Mouse (Mus musculus): ENCODE measurements around the gene Peli1.
"Not testable (repeated sequence)": the region's sequence is repeated elsewhere in the genome, so short reads cannot be mapped to it uniquely, and the experiment has no call there.

Gene Peli1

DNA sequence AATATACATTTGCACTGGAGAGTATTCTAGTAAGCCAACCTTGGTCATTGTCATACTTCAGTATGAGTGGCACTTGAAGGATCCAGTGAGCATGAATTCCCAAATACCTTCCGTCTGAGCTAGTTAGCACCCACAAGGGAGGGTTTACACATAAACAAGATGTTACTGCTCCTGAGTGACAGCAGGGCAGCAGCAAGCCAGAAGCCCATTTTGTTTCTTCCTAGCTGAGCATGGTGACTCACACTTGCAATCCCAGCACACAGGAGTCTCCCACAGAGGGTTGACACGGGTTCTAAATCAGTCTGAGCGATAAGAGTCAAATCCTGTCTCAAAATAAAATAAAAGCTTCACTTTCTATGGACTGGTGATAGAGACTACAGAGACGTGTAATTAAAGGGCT lies 66.5 kb downstream of the Peli1 start:
- no peak for DNase-seq

DNA sequence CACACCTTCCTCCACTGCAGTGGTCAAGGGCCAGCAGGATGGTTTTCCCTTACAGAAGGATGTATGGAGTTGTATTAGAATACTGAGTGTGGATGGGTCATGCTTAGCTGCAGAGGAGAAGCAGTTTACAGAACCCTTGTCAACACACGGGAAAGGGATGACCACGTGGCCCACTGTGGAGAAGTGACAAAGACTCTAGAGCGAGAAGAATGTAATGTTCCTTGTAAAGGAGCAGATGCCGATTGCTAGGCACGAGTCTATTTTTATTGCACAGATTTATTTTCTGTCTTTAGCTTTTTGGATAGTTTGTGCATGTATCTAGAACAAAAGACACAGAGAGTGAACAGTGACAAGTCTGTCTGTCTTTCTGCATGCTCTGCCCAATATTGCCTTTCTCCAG lies 71.0 kb downstream of the Peli1 start:
- DNase-seq: peak; percentile 57

DNA sequence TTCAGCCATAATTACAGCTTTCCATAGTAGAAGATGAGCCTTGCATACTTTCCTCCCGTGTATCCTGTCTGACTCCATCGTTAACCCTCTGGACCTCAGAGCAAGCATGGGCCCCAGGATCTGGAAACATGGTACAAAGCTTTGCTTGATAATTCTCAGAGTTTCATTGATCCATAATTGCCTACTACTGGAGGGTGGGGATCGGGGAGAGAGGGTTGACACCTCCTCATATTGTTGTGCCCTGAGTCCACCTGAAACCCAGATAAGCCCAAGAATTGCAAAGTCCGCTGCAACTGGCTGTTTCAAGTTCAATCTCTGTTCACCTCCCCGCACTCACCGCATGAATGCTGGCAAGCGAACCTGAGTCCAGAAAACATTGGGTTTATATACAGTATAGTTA lies 72.1 kb downstream of the Peli1 start:
- no peak for DNase-seq

DNA sequence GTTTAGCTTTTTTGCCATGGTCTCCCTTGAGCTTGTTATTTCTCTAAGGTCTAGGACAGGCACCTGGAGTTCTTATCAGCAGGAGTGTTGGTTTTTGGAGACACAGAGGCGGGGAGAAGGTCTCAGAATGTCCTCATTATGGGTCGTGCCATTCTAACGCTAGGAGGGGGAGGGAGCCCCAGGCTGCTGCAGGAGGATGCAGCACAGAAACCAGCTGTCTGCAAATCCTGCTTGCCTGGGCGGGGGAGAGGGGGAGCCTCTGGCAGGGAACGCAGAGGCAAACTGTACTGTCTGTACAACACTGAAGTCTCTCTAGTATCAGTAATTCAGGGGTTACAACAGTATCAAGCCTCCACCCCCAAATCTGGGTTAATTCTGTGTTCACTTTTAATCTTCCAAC lies 72.6 kb downstream of the Peli1 start:
- peak; percentile 38 for DNase-seq

DNA sequence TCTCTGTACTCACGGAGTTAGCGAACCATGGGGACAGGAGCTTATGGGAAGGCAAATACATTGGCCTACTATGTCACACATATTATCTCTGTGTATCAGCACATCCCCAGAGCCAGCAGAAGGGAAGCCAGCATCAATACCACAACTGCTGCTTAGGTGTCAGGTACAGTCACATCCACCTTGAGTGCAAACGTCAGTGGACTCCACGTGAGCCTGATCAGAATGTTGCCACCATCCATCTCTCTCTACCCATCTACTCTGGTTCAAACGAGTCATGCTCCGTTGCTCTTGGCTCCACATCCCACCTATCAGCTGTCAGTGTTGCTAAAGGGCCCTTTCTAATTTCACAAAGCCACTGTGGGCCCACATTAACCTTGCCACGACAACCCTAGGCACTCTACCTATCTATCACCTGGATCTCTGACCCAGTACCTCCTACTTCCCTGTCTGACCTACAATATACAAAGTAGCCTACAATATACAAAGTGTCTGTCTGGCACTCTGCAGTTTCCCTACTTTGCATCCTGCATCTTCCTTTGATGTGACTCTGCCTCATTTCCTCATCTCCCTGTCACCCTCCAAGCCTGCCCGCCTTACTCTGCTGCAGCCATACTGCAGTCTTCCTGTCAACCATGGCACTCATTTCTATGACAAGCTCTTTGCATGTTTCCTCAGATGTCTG lies 73.4 kb downstream of the Peli1 start:
- no peak for DNase-seq

DNA sequence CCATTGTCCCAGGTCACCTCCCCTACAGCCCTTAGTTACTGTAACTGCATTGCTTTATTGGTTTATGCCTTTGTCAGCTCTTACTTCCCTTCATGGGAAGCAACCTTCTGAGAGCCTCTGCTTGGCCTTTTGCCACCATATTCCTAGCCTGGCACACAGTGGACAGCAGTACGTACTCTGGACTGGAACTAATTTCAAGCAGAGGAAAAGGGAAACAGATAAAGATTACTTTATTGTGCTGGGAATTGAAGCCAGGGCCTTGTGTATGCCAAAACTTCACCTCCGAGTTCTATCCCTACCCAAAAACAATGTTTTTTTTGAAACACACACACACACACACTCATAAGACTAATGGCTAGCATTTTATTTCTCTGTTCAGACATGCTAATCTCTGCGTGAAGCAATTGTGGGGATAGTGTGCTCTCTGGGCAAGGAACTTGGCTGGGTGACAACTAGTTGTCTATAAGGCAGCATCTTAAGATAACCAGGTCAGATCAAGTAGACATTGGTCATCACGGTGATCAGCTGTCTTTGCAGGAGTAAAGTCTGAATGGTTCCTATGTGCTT lies 74.0 kb downstream of the Peli1 start:
- no peak for DNase-seq

DNA sequence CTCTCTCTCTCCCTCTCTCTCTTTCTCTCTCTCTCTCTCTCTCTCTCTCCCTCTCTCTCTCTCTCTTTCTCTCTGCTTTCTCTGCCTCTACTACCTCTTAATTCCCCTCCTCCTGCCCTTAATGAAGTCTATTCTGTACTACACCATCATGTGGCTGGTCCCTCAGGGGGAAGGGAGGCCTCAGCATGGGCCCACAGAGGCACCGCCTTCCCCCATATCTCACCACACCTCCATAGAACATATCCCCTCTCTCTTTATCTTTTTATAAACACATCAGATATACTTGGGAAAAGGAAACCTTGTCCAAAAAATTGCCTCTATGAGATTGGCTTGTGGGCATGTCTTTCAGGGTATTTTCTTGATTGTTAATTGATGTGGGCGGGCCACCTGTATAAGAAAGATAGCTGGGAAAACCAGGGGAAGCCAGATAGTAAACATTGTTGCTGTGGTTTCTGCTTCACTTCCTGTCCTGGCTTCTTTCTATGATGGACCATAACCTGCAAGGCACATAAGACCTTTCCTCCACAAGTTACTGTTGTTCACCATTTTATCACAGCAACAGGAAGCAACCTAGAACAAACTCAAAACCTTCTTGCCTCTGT lies 75.5 kb downstream of the Peli1 start:
- no peak for DNase-seq

DNA sequence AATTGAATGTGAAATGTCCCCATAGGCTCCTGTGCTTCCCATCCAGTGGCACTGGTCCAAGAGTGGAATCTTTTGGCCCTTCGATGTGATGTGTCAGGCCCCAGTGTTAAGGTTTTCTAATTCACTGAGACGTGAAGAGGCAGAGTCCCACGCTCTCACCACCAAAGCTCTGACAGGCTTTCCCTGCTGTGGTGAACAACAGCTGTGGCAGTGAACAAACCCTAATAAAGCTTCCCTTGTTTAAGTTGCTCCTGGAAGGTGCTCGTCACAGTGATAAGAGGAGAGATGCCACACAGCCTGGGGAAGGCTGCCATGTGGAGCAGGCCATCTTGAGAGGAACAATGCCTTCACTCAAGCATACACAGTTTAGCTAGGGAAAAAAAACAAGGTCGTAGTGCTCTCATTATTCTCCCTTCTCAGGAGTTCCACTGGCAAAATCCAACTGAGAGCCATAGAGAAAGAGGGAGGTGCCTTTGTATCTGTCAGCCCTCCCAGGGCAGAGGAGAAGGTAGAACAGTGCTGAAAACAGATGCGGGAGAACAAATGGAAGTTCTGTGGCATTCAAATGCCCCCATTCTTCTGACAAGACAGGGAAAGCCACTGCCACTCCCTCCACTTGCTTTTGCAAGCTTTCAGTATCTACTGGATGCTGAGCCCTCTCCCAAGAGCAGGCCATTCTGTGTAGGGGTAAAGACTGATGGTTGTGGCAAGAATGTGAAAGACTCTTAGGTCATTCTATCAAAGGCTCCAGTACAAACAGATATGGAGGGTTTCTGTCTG lies 77.9 kb downstream of the Peli1 start:
- DNase-seq: no peak

DNA sequence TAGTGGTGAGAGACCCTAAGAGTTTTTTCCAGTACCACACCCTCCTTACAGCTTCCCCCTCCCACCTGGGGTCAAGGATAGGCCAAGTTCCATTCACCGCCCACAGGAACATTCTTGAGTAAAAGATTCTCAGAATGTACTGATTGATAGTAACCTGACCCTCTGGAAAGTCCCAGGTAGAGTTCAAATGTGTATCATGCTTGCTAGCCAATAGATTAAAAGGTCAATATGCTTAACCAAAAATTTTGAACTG lies 78.4 kb downstream of the Peli1 start:
- DNase-seq: not testable (repeated sequence)

DNA sequence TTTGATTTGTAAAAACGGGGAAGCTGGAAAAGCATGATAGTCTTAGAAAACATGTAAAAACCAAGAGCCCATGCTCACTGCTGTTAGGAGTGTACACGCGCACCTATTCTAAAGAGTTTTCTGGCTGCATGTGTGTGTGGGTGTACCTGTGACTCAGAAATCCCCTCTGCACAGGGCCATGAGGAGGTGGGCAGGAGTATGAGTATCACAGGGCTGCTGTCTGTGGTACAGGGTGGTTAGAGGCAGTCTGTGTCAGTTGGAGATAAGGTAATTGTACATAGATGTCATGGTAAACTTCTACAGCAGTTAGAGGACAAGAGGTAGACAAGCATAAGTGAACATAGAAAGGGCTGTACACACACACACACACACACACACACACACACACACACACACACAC lies 81.2 kb downstream of the Peli1 start:
- DNase-seq: no peak

DNA sequence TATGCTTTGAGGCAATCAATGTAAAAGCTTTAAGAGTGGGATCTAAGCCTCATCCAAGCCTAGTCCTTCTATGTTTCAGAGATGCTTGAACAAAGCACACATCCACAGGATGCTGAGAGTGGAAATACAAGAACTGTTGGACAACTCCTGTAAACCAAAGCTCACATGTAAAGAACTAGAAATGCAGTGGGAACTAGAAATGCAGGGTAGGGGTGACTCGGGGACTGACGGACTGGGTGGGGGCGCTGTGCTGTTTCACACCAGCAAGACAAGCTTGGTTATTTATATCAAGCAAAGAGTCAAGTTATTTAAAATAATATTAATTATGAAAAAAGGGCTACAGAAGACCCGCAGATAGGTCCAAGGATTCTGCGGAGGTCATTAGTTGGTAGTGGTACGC lies 82.8 kb downstream of the Peli1 start:
- no peak for DNase-seq

DNA sequence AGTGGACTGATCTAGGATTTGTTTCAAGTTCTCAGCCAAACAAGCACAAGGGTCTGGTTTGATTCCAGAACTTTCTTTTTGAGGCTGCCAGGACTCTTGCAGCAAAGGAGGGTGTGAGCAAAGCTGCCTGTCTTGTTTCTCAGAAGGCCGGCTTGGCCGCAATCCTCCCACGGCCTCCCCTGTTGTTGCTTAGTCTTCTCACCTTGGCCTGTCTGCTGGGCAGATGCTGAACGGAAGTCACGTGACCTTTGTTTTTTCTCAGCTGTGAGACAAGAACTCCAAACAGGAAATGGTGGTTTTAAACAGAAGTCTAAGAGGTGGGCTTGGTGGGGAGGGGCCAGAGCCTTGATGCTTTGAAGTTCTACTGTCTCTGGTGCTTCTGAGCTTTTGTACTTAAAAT lies 83.3 kb downstream of the Peli1 start:
- DNase-seq: peak; percentile 33

DNA sequence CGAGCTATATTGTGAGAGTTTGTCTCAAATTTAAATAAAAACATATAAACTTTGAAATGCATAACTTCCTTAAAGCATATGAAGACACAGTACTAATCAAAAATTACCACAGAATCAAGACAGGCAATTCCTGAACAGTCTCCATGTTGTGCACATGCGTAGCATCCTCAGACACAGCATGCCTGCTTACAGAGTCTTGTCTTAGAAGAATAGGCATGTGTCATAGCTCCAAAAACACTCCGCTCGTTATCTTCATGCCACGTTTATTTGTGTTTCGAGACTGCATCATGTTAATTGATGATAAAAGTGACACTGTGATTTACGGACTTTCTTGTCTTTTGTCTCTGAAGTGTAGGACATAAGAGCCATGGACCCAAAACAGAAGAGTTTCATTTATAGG lies 84.0 kb downstream of the Peli1 start:
- DNase-seq: no peak

DNA sequence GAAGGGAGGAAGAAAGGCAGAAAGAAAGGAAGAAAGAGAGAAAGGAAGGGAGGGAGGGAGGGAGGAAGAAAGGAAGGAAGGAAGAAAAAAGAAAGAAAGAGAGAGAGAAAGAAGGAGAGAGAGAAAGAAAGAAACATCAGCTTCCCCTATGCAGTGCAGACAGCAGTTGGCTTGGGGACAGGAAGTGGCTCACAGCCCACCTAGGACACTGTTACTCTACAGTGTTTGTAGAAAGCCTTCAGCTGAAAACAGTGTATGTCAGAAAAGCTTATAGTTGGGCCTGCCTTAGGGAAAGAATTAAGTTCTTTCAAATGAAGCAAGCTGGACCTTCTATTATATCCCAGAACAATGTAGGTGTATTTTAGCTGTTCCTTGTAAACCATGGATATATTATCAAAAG lies 85.4 kb downstream of the Peli1 start:
- DNase-seq: no peak

DNA sequence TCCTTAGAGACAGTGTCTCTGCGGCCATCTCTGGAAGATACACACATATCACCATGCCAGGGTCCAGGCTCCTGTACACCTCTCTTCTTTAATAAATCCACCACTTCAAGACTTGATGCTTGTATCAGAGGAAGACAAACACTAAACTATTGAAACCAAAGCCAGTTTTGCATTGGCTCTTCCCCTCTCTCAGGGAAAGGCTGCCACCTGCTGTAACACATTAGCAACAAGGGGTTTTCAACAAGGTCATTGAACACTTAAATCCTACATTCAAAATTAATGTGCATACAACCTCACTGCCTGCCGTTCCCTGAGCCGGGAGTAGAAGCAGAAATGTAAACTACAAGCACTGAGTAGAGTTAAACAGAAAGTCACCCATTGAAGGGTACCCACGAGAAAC lies 87.3 kb downstream of the Peli1 start:
- DNase-seq: peak; percentile 37

DNA sequence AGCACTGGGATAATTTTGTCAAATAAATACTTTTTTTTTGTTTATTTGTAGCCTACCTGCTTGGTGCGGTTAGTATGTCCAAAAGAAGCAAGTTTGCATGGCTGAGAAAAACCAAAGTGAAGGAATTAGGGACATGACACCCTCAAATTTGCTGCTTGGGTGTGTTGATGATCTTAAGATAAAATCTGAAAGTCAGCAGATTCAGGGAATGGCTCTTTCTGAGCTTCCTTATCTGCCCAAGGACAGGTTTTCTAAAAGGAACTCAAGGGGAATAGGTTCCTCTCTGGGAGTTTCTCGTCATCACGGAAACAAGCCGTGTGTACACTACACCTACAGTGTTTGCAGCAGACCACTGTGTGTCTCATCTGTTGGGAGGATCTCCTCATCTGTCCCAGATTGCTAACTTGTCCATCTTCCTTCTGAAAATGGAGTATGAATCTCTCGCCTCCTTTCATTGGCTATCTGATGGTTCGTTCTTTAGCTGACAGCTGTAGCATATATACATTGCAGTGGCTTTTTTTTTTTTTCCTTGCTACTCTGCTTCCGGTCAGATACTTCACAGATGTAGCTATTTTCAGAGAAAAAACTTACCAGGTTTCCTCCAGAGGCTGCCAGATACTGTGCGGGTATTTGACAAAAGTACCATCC lies 88.0 kb downstream of the Peli1 start:
- DNase-seq: no peak

DNA sequence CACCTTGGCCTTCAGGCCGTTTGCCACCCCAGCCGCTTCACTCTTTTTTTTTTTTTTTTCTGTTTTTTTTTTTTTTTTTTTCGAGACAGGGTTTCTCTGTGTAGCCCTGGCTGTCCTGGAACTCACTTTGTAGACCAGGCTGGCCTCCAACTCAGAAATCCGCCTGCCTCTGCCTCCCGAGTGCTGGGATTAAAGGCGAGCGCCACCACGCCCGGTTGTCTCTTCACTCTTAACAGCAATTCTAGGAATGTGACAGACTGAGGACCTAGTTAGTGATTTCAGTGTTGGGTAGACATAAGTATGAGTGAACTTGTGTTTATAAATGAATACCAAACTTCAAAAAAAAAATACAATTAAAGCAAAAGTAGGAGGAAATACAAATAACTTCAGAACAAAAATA lies 88.8 kb downstream of the Peli1 start:
- not testable (repeated sequence) for DNase-seq

DNA sequence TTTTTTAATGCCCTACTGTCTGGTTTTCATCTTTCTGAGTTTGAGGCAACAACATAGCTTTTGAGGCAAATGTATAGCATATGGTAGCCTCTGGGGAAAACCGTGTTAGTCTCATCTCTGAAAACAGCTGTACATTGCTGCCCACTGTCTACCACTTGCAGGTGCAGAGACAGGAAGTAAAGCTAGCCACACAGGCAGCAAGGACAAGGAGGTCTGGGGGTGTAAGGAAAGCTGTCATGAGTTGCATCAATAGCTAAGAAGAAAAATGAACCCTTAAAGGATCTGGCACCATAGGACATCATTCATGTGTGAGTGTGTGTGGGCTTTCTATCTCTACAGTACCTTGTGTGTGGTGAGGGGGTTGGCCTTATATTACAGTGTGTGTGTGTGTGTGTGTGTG lies 89.6 kb downstream of the Peli1 start:
- no peak for DNase-seq

DNA sequence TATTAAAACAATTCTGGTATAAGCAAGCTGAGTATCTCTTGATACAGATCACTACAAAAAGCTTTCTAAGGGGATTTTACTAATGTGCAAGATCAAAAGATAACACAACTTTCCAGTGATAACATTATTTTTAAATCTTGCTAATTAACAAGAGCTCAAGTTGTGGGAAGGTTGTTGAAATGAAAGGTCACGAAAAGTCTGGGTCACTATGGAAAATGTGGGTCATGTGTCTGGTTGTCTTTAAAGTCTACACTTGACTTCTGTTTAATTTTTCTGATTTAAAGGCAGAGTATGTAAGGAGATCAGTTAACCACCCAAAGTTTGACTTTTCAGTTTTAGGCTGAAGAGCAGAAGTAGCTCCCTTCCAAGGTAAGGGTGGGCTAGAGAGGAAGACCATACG lies 90.5 kb downstream of the Peli1 start:
- DNase-seq: no peak

DNA sequence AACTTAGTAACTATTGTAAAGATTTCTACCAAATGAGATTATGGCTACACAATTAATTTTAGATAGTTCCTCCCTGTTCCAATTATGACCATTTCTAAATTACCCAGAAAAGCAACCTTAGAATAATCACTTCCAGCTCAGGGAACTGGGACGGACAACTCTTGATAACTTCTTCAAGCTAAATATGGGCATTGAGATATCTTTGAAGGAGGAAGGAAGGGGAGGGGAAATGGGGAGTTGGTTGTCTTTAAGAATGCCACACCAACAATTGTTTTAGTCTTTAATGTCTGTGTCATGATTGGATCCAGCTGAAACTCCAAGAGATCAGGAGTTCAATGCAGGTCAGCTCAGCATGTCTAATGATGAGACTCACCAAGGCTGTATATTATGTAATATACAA lies 91.6 kb downstream of the Peli1 start:
- no peak for DNase-seq

DNA sequence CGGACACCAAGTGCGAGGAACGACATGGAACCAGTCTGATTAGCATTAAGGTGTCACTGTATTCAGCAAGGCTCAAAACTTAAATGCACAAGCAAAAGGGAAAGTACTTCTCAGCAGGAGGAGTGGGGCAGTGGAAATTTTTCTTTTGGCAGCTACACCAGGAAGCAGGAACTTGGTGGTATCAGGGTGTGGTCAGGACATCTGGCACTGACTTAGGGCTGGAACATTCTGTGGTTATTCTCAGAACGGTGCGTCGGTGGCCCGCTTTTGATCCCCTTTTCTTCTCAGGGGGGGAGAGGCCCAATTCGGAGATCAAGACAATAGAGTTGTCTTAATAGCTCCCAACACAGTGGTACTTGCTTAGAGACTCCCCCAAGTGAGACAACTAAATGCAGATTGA lies 100.7 kb downstream of the Peli1 start:
- DNase-seq: not testable (repeated sequence)

DNA sequence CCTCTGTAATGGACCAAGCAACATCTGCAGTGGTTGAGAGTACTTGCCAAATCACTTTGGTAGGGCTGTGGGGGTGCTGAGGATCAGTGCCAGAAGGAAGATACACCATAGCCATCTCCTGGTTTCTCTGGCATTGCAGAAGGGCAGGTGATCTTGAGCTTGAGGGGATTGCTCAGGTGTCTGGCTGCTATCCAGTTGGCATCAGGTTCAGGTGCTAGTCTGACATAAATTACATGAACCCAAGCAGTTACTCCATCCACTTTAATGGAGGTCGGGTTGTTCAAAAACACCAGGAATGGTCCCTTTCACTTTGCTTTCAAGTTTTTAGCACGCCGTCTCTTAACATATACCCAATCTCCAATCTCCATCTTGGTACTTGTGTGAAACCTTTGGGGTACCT lies 103.8 kb downstream of the Peli1 start:
- DNase-seq: no peak

Data from layer of hippocampus, adult 9-11 months (tissue).